Mouse (Mus musculus): ENCODE measurements at regions not wholly inside any gene's neighbourhood (a gene's known extent, or its start where the extent isn't known, plus 50 kb on each side); places are given as distances from the start of the nearest gene placed in this dataset.
A peak's percentile ranks its signal among the peaks of the same experiment; 100 is the strongest.

DNA sequence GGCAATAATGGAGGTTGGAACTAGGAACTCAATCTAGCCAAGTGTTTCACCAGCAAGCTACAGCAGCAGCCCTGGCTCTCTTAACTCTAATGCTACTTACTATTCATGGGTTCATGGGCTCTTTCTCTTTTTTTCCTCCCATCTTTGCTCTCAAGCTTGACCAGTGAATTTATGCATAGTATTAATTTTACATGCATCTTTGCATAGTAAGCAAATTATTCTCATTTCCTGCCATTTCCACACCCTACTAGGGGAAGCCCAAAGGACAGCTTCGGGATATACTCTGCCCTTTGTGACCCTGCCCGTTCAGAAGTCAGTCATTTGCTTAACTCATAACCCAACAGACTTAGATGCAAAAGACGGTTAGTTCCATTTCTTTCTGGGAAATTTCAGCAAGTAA is 153.2 kb downstream of the Qrsl1 start:
- no peak for DNase-seq (ENCODE audit: low spot score in 2 of 2)

DNA sequence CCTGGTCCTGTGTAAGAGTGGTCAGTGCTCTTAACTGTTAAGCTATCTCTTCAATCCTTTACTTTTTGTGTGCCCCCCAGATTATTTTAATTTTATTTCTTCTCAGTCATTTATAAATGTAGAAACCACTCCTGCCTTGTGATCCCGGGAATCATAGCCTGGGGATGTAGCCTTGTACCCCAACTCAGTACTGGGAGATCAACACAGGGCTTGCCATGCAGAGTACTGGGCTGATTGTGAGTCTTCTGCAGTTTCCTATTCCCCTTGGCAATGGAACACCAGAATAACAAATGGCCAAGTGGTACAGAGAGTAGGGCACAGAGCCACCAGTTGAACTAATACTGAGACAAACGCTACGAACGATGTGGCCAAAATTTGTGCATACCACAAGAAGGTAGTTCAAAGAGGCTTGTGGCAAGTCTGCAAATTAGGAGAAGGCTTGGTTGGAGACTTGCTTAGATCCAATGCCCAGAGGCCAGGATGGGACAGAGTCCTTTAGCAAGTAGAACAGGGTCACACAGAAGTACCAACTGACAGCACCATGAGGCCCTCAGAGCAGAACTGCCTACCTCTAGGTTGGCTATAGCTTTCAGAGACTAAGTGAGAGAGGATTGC is 151.9 kb downstream of the Qrsl1 start:
- DNase-seq (ENCODE audit: low spot score in 2 of 2) = no peak

DNA sequence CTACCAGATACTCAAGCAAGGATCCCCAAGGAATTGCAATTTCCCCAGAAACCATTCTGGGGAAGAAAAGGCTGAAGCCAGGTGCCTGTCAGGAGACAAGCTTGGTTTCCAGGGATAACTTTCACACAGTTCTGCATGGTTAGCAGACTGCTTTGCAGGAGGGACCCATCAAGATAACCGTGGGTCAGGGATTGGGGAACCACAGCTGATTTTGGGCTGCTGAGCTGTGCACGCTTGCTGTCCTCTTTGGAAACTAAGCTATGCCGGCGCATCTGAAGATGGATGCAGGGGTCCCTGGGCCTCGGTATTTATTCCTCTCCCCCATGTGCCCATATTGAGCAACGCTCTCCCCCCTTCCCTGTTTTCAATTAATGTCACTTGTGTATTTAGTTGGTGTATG is 151.1 kb downstream of the Qrsl1 start:
- no peak for DNase-seq (ENCODE audit: low spot score in 2 of 2)

DNA sequence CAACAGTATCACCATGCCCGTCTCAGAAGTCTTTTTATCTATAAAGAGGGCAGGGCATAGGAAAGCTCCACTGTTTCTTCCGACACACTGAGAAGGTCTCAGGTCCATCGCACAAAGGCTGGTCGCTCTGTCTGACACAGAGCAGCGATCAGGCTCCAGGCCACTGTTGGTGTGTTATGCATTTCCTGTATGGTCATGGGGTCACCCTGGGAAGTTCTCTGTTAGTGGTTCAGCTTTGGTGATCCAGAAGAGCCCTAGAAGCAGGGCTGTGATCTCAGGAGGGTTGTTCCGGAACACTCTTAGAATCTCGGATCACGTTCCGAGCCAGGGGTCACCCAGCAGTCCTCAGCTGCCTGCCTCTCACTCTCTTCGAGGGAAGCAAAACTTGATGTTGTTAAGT is 150.7 kb downstream of the Qrsl1 start:
- no peak for DNase-seq (ENCODE audit: low spot score in 2 of 2)

DNA sequence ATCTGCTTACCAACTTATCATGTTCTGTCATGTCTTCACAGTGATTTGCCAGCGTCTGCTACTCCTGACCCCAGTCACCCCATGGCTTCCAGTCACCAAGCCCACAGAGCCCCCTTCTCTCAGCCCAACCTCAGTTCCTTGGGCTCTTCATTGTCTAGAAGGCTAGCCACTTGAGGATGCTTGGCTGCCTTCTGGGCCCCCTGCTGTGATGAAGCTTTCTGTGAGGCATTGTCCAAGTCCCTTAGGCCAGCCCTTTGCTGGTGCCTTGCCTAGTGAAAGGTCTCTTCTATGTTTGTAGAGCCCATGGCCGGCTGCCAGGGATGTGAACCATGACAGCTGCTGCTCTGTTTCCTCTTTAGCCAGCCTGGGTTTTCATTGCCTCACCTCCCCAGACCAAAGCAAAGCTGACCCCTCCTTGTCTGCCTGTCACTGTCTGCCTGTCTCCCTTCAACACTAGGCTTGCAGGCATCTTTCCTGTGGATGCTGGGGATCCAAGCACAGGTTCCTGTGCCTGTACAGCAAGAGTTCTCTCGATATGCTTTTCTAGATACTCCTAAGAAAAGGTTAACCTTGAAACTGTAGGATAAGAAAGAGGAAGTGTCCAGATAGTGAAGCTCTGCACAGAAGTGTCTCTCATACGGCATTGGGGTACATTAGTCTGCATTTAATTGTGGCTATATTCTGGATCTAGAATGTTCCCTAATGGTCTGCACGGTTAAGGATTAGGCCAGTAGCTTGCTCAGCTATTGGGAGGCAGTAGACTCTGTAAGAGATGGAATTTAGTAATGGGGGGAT is 149.5 kb downstream of the Qrsl1 start:
- DNase-seq (ENCODE audit: low spot score in 2 of 2) = peak; percentile 39 to 60

DNA sequence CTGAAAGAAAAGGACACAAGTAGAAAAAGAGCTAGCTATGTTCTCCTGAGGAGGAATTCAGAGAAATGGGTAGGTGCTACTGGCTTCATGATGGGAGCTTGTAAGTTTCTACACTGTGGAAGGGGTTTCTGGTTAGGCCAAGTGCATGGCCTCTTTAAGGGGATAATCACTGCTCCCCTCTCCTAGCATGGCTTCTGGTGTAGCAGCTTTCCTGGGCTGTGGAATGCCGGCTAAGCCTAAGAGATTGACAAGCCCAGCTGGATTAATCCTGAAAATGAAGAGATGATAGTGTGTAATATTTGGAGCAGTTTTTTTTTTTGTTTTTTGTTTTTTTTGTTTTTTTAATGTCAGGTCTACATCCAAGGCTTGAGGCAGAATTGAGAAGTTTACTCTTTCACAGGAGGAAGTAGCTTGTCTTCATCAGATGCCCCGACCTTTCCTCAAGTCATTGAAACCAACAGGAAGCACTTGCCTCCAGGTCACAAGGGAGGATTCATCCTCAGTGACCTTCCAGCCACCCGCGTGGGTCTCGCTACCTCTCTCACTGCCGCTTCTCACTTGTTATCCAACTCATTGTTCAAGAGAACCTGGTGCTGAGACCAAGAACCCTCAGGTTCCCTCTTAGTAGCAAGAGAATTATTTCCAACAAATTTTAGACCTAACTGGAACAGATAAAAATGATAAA is 144.5 kb downstream of the Qrsl1 start:
- no peak for DNase-seq (ENCODE audit: low spot score in 2 of 2)

DNA sequence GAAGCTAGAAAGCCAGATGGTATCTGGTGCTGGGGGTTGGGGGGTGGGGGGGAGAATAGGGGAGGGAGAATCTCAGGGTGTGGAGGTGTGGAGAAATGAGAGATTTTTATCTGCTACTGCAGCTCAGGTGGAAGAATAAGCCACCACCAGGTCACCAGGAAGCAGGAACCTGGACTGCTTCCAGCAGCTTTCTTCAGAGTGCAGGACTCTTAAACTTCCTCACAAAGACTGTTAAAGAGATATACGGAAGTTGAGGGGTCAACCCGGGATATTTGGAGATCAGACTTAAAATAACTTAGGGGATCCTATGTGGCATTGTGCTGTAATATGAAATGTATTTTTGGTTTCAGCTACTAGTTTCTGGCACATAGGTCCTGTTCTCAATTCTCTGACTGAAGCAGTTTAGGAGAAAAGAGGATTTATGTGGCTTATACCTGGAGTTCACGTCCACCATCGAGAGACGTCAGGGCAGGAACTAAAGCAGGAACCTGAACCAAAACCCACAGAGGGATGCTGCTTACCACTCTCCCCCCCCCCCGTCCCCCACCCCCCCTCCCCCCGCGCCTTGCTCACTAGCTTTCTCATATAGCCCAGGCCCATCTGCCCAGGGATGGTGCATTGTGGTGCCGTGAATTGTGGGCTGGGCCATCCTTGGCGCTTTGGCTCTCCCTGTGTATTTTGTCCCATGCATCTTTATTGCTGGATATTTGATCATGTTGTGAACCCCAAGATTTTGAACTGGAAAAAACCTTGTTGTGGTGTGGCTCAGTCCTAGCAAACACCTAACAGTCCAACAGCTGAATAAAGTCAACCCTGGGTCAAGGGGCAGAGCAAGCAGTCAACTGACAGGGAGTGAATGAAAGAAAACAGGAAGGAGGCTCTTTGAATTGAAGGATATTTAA is 143.2 kb downstream of the Qrsl1 start:
- no peak for DNase-seq (ENCODE audit: low spot score in 2 of 2)

DNA sequence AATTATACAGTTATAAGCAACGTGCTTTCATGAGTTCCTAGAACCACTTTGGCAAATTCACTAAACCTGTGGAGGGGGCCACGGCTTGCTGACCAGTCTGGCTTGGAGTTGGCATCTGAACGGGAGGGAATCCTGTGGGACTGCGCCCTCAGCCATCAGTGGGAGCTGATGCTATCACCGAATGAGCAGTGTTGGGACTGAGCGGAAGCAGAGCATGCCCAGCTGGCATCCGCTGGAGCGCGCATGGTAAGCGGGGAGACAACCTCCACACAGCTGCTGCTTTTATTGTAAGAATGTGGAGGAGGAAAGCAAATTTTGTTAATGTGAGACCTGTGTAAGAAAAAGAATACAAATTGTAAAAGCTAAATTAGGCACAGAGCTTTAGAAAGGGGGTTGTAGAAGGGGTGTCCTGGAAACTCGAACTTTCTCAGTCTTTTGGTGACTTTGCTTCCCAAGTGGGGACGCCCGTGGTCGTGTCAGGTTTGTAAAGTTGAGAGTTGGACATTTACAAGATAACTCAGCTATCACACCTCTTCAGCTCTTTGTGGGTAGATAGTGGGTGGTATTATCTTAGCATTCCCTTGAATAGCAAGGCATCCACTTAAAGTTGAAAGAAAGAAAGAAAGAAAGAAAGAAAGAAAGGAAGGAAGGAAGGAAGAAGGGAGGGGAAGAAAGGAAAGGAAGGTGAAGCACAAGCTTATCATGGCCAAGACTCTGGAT is 142.2 kb downstream of the Qrsl1 start:
- DNase-seq (ENCODE audit: low spot score in 2 of 2) = no peak

DNA sequence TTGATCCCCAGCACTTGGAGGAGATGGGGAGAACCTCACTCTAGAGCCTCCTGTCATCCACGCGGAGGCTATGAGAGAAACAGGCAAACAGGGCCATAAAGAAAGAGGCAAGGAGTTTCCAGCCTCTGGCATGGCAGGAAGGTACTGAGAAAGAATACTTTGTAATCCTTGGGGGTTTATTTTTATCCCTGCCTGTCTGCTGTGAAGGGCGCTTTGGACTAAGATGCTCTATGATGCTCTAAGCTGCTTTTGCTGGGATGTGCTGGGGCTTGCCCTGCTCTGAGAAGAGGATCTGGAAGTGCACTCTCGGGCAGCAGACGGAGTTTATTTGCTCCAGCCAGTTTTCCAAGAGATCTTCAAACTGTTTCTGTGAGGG is 141.7 kb downstream of the Qrsl1 start:
- no peak for DNase-seq (ENCODE audit: low spot score in 2 of 2)

DNA sequence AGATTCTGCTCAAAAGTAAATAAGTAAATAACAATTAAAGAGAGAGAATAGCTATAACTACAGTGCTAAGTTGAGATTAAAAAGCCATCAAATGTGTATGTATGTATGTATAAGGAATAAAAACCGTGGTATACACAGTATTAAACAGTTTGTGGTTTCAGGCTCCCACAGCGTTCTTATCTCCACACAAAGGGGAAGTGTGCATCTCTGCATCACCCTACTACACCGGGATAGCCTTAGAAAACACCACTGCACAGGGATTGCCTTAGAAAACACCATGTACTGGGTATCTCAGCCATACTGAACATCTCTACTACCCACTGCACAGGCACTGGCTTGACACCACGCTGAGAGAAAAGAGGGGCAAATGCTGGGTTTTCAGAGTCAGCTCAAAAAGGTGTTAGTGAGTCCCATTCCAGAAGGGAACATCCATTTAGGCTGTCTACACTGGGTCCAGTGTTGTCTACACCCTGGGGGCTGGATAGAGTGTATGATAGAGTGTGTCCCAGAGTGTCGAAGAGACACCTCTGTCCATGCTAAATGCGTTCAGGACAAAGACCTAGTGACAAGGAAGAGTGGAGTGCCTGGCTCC is 139.5 kb downstream of the Qrsl1 start:
- no peak for DNase-seq (ENCODE audit: low spot score in 2 of 2)

DNA sequence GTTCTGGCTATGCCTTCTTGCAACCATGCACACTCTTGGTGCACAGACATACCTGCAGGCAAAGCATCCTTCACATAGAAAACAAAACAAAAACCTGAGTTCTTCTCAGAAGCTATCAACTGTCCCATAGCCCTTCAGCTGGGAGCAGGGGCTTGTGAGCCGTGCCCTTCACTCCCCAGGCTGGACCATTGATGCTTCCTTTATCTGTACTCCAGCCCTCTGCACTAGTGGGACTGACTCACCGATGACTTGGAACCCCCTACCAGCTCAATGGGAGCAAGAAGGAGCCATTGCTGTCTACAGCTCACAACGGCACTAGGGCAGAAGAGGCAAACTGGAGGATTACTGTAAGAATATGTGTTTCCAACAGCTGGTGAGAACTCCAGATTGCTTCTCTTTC is 137.0 kb downstream of the Qrsl1 start:
- no peak for DNase-seq (ENCODE audit: low spot score in 2 of 2)

DNA sequence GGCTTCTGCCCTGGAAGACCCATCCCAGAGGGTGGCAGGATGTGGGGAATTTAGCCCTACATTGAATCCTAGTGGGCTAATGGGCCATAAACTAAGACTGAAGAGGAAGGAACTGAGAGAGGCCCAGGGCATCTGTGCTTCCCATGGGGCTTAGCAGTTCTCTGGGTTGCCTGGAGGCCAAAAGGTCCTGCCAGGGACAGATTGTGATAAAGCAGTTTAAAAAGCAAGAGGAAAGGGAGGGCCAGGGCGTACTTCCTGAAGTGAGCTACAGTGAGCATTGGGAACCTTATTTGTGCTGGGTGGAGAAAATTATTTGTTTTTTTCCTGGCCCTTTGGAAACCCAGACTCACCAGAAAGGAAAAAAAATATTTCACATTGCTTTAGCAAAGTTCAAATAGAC is 136.3 kb downstream of the Qrsl1 start:
- DNase-seq (ENCODE audit: low spot score in 2 of 2) = no peak

DNA sequence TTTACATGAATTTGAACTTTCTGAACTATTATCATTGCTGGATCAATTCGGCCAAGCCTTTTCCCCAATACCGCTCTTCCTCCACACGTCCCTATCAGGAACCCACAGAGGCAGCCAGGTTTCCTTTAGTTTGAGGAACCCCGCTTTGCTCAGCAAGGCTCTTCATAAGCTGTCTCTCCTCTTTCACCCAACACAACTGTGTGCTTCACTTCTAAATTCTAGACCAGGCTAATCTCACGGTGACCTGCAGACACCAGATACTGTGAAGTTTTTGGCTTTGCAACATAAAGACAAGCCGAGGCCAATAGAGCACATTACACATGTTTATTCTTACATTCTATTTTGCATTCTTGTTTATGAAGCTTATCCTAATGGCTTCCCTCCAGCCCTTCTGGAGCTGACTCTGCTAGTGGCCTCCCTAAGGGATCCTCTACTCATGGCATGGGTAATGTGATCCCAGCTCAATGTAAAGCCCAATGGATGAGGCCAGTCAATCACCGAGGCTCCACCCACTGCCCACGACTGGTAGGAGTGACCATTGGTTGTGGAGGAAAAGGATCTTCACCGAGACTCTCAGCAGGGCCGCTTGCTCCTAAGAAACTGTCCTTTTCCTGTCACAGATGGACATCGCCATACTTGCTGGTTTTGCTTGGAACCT is 135.6 kb downstream of the Qrsl1 start:
- no peak for DNase-seq (ENCODE audit: low spot score in 2 of 2)

DNA sequence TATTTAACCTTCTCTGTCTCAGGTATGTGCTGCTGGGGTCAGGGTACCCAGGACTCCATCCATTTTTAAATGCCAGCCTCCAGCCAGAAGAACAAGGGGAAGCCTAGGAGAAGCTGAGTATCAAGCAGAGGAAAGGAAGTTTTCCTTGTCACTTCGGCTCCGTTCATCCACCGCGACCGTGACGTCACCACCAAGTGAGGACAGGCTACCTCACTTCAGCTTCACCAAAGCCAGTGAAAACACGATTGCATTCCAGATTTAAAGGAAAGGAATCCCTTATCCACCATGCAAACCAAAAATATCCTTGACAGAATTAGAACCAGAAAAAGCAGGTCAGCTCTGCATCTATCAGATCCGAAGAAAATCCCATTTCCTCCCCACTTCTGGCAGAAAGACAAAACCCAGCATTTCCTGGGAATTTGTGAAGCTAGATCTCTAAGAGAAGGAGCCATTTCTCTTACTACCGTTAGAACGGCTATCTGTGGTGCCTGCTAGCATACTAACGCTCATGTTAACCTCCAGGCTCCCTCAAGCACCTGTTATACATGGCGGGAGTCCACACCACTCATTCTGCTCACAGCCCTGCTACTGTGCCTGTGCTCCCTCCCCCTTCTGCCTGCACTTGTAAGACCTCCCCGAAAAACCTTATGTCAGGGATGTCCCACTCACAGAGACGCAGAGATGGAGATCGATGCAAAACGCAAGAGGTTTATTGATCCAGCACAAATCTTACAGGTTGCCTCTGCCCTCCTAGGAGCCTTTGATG is 133.4 kb downstream of the Qrsl1 start:
- no peak for DNase-seq (ENCODE audit: low spot score in 2 of 2)

DNA sequence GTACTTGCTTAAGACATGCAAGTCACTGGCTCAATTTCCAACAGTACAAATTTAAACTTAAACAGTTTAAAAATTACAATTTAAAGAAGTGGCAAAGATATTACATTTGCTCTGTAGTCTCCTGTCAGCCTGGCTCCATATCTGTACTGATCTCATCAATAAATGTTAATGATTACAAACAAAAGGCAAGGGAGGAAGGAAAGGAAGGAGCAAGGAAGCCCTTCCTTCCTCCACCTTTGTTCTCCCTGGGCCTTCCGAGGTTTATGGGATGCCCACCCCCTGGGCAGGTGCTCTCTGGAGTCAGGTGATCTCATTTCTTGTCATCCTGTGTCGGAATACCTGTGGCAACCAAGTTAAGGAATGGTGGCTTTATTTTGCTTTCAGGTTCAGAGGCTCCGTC is 132.5 kb downstream of the Qrsl1 start:
- no peak for DNase-seq (ENCODE audit: low spot score in 2 of 2)

DNA sequence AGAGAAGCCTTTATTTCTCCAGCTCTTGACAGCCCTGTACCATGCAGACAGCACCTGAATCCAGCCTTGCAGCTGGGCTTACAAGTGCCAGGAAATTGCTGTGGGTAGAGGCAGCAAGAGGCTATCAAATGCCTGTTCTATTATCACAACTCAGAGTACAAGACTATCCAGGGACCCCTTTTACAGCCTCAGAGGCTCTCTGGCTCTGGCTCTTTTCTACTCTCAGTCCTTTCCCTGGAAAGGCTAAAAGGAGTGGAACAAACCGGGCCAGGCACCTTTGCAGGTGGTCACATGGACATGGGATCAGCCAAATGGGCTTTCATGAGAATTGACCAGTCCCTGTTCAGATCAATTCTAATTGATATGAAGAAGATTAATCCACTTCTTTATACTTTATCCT is 125.7 kb downstream of the Qrsl1 start:
- DNase-seq (ENCODE audit: low spot score in 2 of 2) = no peak

DNA sequence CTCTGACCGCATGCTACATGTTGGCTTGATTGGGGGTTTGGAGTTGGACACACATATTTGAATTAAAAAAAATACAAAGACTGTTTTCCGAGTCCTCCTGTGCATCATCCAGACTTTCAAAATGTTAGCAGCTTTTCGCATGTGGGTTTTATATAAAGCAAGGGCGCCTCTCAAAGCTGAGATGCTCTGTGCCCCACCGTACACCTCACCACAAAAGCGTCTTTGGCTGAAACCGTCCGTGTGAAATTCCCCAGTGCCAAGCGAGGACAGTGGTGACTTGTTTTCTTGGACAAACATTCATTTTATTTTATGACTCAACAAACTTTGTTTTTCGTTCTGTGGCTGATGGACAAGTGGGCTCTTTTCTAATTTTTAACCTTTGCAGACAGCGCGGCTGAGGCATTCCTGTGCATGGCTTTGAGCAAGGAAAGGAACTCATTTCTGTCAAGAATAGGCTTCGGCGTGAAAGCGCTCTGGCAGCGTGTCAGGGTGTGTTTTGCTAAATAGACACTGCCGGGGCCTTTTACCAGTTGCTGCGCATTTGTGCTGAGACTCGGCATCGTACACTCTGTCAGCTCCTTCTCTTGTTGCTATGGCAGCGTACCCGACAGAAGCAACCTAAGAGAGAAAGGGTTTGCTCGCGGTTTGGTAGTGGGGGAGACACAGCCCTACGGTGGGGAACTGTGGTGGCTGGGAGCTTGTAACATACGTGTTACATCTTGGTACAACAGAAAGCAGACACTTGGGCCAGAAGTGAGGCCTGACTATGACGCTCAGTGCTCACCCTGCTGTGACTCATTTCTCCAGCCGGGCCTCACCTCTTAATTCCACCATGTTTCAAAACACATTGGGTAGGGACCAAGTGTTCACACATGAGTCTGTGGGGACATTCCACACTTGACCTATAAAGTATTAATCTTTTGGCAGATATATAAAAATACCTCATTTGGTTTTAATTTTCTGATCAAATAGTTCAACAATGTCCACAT is 123.6 kb downstream of the Qrsl1 start:
- DNase-seq (ENCODE audit: low spot score in 2 of 2) = peak in 1 of 2 experiments; percentile 40

DNA sequence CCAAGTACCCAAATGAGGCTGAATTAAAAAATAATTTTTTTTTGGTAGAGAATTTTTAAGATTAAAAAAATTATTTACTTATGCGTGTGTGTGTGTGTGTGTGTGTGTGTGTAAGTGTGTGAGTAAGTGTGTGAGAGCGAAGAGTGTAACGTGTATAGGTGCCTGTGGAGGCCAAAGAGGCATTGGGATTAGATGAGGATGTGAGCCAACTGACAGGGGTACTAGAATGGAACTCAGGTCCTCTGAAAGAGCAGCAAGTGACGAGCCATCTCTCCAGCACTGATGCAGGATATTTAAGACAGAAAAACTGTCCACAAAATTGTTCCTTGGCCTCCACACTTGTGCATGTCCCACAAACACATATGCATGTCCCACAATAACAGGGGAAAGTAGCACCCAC is 121.0 kb downstream of the Qrsl1 start:
- no peak for DNase-seq (ENCODE audit: low spot score in 2 of 2)
